Mouse (Mus musculus) neural tube, embryonic 15.5 days (tissue): ENCODE results near the gene Nsmce3. TPM values are rescaled to one million over a fixed set of nuclear protein-coding genes. Genes with fewer than 3 reads are reported as not detected.

Experiments used
- ATAC-seq: fragments of 200-750 bp; cut with Nextera tagmentation; 2 replicates; pipeline ENCODE4 v1.8.0; 2017; ENCODE audit warnings: mild to moderate bottlenecking, moderate TSS enrichment, moderate library complexity; ENCODE audit not compliant: low FRiP score
- H3K27ac ChIP-seq: fragments of 300-500 bp; sonication (generic); replicated peaks from 2 replicates; pipeline ENCODE4 v1.5.1; 2015; ENCODE audit warnings: mild to moderate bottlenecking, inconsistent platforms
- H3K27me3 ChIP-seq: fragments of 300-500 bp; sonication (generic); replicated peaks from 2 replicates; pipeline ENCODE4 v1.6.1; 2015; ENCODE audit warnings: inconsistent platforms
- H3K36me3 ChIP-seq: fragments of 300-500 bp; sonication (generic); 2 replicates; pipeline ENCODE4 v1.6.1; 2015; ENCODE audit warnings: inconsistent platforms
- H3K4me1 ChIP-seq: fragments of 300-500 bp; sonication (generic); 2 replicates; pipeline ENCODE4 v1.6.1; 2015; ENCODE audit warnings: inconsistent platforms
- H3K4me2 ChIP-seq: fragments of 300-500 bp; sonication (generic); 2 replicates; pipeline ENCODE4 v1.6.1; 2015; ENCODE audit warnings: inconsistent platforms, mild to moderate bottlenecking, moderate library complexity
- H3K4me3 ChIP-seq: fragments of 300-500 bp; sonication (generic); replicated peaks from 2 replicates; pipeline ENCODE4 v1.5.1; 2015; ENCODE audit warnings: mild to moderate bottlenecking, inconsistent platforms
- H3K9ac ChIP-seq: fragments of 300-500 bp; sonication (generic); replicated peaks from 2 replicates; pipeline ENCODE4 v1.6.1; 2015; ENCODE audit warnings: mild to moderate bottlenecking, inconsistent platforms
- H3K9me3 ChIP-seq: fragments of 300-500 bp; sonication (generic); replicated peaks from 2 replicates; pipeline ENCODE4 v1.6.1; 2016; ENCODE audit warnings: inconsistent platforms
- WGBS: fragments of 180-500 bp; shearing (Covaris S2); methylation state at CpG from one replicate; pipeline ENCODE4 v1.1.7; 2015; ENCODE audit warnings: mixed read lengths; 5-methylcytosine and 5-hydroxymethylcytosine counted together
- polyA plus RNA-seq: library from polyadenylated mRNA; unstranded; fragments of >200 nt; fragmentation: Nextera tagmentation; extraction: Ambion mirVana; gene quantifications from 2 replicates; pipeline ENCODE4 v1.2.1, GENCODE M21; 2015

The Nsmce3 gene
- 10.0 and 10.9 TPM in 2 replicates for polyA plus RNA-seq

GRCm38 (mm10) chr7:64872743-64873241, at the start of gene Nsmce3:
Gene Nsmce3 (minus strand): TSS chr7:64872997.
- peaks cover 37% of the 10 kb centered on the region for H3K4me1 ChIP-seq
- H3K27ac ChIP-seq = peak within 1 kb of the TSS; percentile 97
- H3K9me3 ChIP-seq = no peaks in the 10 kb centered on the region
- peak within 1 kb of the TSS; percentile 88 for H3K4me2 ChIP-seq
- WGBS = under 1% methylated on average over 57 of the region's 57 CpGs
- peak; percentile 96 for ATAC-seq
- H3K27me3 ChIP-seq = no peaks in the 10 kb centered on the region
- no peaks in the 10 kb centered on the region for H3K36me3 ChIP-seq
- H3K4me3 ChIP-seq = peak within 1 kb of the TSS; percentile 96
- H3K9ac ChIP-seq = peak within 1 kb of the TSS; percentile 93

- H3K27ac ChIP-seq = no peak overlapping the region
- 57% methylated on average over 13 of the region's 13 CpGs for WGBS
- ATAC-seq = no peak
- no peak overlapping the region for H3K9ac ChIP-seq
- H3K36me3 ChIP-seq = no peaks in the 10 kb centered on the region
- no peak overlapping the region for H3K4me3 ChIP-seq
- no peak overlapping the region for H3K4me2 ChIP-seq
- H3K9me3 ChIP-seq = 0 out of 2 replicates have a peak, but pooled peaks cover 3% of the 10 kb centered on the region
- H3K4me1 ChIP-seq = peaks cover 16% of the 10 kb centered on the region
- no peaks in the 10 kb centered on the region for H3K27me3 ChIP-seq
Measured at GRCm38 (mm10) chr7:64921189-64921588, 48.4 kb upstream of the Nsmce3 start.

GRCm38 (mm10) chr7:64920735-64921134, 47.9 kb upstream of the Nsmce3 start:
- H3K36me3 ChIP-seq = no peaks in the 10 kb centered on the region
- 0 out of 2 replicates have a peak, but pooled peaks cover 3% of the 10 kb centered on the region for H3K9me3 ChIP-seq
- no peak overlapping the region for H3K4me3 ChIP-seq
- no peak overlapping the region for H3K27ac ChIP-seq
- peak; percentile 41; the same call in 1 of the 2 replicates for ATAC-seq
- 26% methylated on average over 5 of the region's 5 CpGs for WGBS
- no peak overlapping the region for H3K9ac ChIP-seq
- H3K4me2 ChIP-seq = no peak overlapping the region
- no peaks in the 10 kb centered on the region for H3K27me3 ChIP-seq
- peaks cover 19% of the 10 kb centered on the region for H3K4me1 ChIP-seq

- H3K9me3 ChIP-seq = 0 out of 2 replicates have a peak, but pooled peaks cover 3% of the 10 kb centered on the region
- no peak for ATAC-seq
- H3K9ac ChIP-seq = no peak overlapping the region
- no peaks in the 10 kb centered on the region for H3K36me3 ChIP-seq
- H3K27me3 ChIP-seq = no peaks in the 10 kb centered on the region
- peaks cover 34% of the 10 kb centered on the region for H3K4me1 ChIP-seq
- no peak overlapping the region for H3K4me2 ChIP-seq
- H3K4me3 ChIP-seq = no peak overlapping the region
- 63% methylated on average over 7 of the region's 7 CpGs for WGBS
- no peak overlapping the region for H3K27ac ChIP-seq
Measured at GRCm38 (mm10) chr7:64916654-64917053, 43.9 kb upstream of the Nsmce3 start.

- 21% methylated on average over 2 of the region's 2 CpGs for whole genome bisulfite sequencing
- H3K27ac ChIP-seq = peak overlapping the region; percentile 52
- peak; percentile 10; the same call in 1 of the 2 replicates for ATAC-seq
- H3K9me3 ChIP-seq = 0 out of 2 replicates have a peak, but pooled peaks cover 3% of the 10 kb centered on the region
- H3K4me2 ChIP-seq = no peak overlapping the region
- no peak overlapping the region for H3K9ac ChIP-seq
- no peak overlapping the region for H3K4me3 ChIP-seq
- H3K36me3 ChIP-seq = no peaks in the 10 kb centered on the region
- peaks cover 24% of the 10 kb centered on the region for H3K4me1 ChIP-seq
- no peaks in the 10 kb centered on the region for H3K27me3 ChIP-seq
Measured at GRCm38 (mm10) chr7:64915121-64915520, 42.3 kb upstream of the Nsmce3 start.

GRCm38 (mm10) chr7:64911945-64912344, 39.1 kb upstream of the Nsmce3 start:
- Histone ChIP-seq H3K27ac (no peak overlapping the region), H3K4me2 (no peak overlapping the region), H3K4me3 (no peak overlapping the region), H3K9ac (no peak overlapping the region), H3K27me3 (no peaks in the 10 kb centered on the region), H3K4me1 (peaks cover 27% of the 10 kb centered on the region), H3K9me3 (no peaks in the 10 kb centered on the region), H3K36me3 (no peaks in the 10 kb centered on the region)
- ATAC-seq = no peak
- WGBS = 93% methylated on average over 2 of the region's 2 CpGs

GRCm38 (mm10) chr7:64910208-64910607, 37.4 kb upstream of the Nsmce3 start:
- Histone ChIP-seq H3K27ac (no peak overlapping the region), H3K9ac (no peak overlapping the region), H3K36me3 (no peaks in the 10 kb centered on the region), H3K9me3 (no peaks in the 10 kb centered on the region), H3K4me3 (no peak overlapping the region), H3K4me1 (peaks cover 13% of the 10 kb centered on the region; the same call in 1 of the 2 replicates), H3K27me3 (no peaks in the 10 kb centered on the region), H3K4me2 (no peak overlapping the region)
- WGBS = 85% methylated on average over 2 of the region's 2 CpGs
- no peak for ATAC-seq

GRCm38 (mm10) chr7:64906955-64907354, 34.2 kb upstream of the Nsmce3 start:
- Histone ChIP-seq H3K27me3 (no peaks in the 10 kb centered on the region), H3K4me2 (no peak overlapping the region), H3K4me1 (0 out of 2 replicates have a peak, but pooled peaks cover 2% of the 10 kb centered on the region), H3K9me3 (no peaks in the 10 kb centered on the region), H3K4me3 (no peak overlapping the region), H3K36me3 (no peaks in the 10 kb centered on the region), H3K27ac (no peak overlapping the region), H3K9ac (no peak overlapping the region)
- 76% methylated on average over 5 of the region's 5 CpGs for WGBS
- ATAC-seq = no peak

- no peak overlapping the region for H3K4me2 ChIP-seq
- H3K27me3 ChIP-seq = no peaks in the 10 kb centered on the region
- H3K36me3 ChIP-seq = no peaks in the 10 kb centered on the region
- H3K27ac ChIP-seq = no peak overlapping the region
- no peak for ATAC-seq
- 0 out of 2 replicates have a peak, but pooled peaks cover 2% of the 10 kb centered on the region for H3K4me1 ChIP-seq
- H3K9me3 ChIP-seq = no peaks in the 10 kb centered on the region
- no peak overlapping the region for H3K4me3 ChIP-seq
- WGBS = 97% methylated on average over 3 of the region's 3 CpGs
- no peak overlapping the region for H3K9ac ChIP-seq
Measured at GRCm38 (mm10) chr7:64905506-64905905, 32.7 kb upstream of the Nsmce3 start.

GRCm38 (mm10) chr7:64900249-64900648, 27.5 kb upstream of the Nsmce3 start:
- 85% methylated on average over 2 of the region's 2 CpGs for WGBS
- H3K27ac ChIP-seq = no peak overlapping the region
- H3K9ac ChIP-seq = no peak overlapping the region
- H3K27me3 ChIP-seq = no peaks in the 10 kb centered on the region
- H3K36me3 ChIP-seq = no peaks in the 10 kb centered on the region
- H3K4me1 ChIP-seq = peaks cover 15% of the 10 kb centered on the region
- no peak for ATAC-seq
- H3K4me3 ChIP-seq = no peak overlapping the region
- no peaks in the 10 kb centered on the region for H3K9me3 ChIP-seq
- H3K4me2 ChIP-seq = no peak overlapping the region

- Histone ChIP-seq H3K9ac (no peak overlapping the region), H3K4me3 (no peak overlapping the region), H3K9me3 (no peaks in the 10 kb centered on the region), H3K27me3 (no peaks in the 10 kb centered on the region), H3K4me2 (no peak overlapping the region), H3K4me1 (peaks cover 16% of the 10 kb centered on the region), H3K27ac (no peak overlapping the region), H3K36me3 (no peaks in the 10 kb centered on the region)
- ATAC-seq = no peak
- WGBS = 72% methylated on average over 6 of the region's 6 CpGs
Measured at GRCm38 (mm10) chr7:64896587-64896986, 23.8 kb upstream of the Nsmce3 start.

- peak overlapping the region; percentile 33 for H3K27ac ChIP-seq
- peak; percentile 36; the same call in 1 of the 2 replicates for ATAC-seq
- WGBS = 47% methylated on average over 5 of the region's 5 CpGs
- no peak overlapping the region for H3K4me2 ChIP-seq
- no peaks in the 10 kb centered on the region for H3K36me3 ChIP-seq
- H3K4me1 ChIP-seq = peaks cover 18% of the 10 kb centered on the region
- H3K9ac ChIP-seq = no peak overlapping the region
- no peaks in the 10 kb centered on the region for H3K9me3 ChIP-seq
- no peaks in the 10 kb centered on the region for H3K27me3 ChIP-seq
- H3K4me3 ChIP-seq = no peak overlapping the region
Measured at GRCm38 (mm10) chr7:64895685-64896101, 22.9 kb upstream of the Nsmce3 start.
